Mouse (Mus musculus) liver, postnatal 0 days (tissue): ENCODE results near the gene Smad3.

ENCODE experiments used
- CTCF ChIP-seq: sonication (generic); IDR thresholded peaks from 2 replicates; pipeline ENCODE4 v1.5.1; 2016; ENCODE audit warnings: antibody characterized with exemption, low read depth
- EP300 ChIP-seq: IDR thresholded peaks from 2 replicates; pipeline ENCODE4 v1.6.1; 2016; ENCODE audit warnings: antibody characterized with exemption, low read depth, mild to moderate bottlenecking

DNA sequence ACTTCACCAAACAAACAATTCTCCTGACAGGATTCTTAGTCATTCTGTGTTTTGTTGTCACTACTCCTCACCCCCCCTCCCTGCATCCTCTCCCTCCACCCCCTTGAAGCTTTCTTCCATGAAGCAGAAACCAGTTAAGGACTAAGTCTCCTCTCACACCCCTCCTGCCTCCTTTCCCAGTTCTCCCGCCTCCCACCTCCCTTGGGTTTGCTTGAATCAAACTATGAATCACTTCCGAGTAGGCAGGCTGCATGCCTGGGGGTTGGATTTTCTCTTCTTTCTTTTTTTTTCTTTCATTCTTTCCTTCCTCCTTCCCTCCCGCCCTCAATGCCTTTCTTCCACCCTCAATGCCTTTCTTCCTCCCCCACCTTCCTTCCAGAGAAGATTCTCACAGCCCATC lies 80.2 kb downstream of the Smad3 start:
- TF ChIP-seq CTCF (no peak), EP300 (no peak)
